Mouse (Mus musculus): ENCODE results near the gene Slc9a5. TPM values are rescaled to one million over a fixed set of nuclear protein-coding genes. Genes with fewer than 3 reads are reported as not detected.

Slc9a5 gene
- 1 to 10 TPM; 1.4 to 2.1 TPM for total RNA-seq (2023)

DNA sequence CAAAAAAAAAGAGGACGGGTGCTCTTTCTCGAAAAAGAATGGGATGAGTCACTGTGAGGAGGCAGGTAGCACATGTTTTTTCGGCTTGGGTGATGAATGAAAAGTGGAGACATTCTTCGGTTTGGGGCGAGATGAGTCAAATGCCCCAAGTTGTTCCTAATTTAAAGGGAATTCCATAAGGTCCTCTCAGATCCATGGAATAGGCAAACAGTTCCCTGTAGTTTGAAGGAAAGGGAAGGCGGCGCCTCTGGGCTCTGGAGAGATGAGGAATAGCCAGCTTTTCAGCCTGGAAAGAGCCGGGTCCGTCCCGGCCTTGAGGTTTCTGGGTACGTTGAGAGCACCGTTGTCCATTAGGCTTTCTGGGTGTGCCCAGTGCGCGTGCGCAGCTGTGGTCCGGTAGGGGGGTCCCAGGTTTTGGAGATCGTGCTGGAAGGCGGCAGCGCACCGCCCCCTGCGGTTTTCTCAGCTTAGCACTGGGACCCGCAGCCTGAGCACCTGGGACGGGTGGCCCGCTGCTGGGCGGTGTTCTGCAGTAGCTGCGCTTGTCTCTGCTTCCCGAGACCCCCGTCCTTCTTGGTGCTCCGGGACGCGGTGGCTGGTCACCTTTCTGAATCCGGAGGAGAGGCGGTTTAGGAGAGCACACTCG is at the start of gene Slc9a5:
Gene Slc9a5 (plus strand): TSS at position 394 of the 646 bp plus-strand sequence.

DNA sequence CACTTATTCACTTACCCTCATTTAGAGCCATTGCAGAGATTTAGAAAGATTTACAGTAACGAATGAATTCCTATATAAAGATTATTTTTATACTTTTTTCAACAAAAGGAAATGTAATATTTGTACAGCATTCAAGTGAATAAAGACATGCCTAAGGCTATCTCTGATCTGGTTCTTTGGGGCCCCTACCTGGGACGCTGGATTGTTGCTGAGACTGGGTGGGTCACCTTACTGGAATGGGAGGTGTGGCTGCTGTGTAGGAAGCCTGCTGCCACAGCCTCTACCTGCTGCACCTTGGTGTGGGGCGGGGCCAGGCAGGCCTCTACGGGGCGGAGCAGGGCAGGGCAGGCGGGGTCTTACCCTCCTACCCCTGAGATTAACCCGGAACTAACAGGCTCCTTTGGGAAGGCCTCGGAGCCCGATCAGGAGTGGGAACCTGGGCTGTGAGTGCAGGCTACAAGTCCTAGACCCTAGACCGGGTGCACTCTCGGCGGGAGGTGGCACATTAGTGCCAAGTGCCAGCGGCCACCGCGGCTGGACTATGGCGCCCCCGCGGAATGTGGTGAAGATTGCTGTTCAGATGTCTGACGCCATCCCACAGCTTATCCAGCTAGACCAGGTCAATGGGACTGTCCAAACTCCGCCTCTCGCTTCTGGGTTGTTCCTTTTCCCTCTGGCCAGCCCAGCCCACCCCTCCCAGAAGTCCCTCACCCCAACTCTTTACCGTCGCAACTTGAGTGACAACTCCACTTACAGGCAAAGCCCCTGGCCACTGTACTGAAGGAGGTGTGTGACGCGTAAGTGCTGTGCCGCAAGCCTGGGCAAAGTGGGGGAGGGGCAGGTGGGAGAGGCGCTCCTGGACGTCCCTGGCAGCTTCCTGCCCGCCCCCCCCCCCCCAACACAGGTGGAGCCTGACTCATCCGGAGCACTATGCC is 43.2 kb upstream of the Slc9a5 start, which contains the start of gene Elmo3:
Gene Elmo3 (plus strand): TSS at position 391 of the 935 bp plus-strand sequence.

DNA sequence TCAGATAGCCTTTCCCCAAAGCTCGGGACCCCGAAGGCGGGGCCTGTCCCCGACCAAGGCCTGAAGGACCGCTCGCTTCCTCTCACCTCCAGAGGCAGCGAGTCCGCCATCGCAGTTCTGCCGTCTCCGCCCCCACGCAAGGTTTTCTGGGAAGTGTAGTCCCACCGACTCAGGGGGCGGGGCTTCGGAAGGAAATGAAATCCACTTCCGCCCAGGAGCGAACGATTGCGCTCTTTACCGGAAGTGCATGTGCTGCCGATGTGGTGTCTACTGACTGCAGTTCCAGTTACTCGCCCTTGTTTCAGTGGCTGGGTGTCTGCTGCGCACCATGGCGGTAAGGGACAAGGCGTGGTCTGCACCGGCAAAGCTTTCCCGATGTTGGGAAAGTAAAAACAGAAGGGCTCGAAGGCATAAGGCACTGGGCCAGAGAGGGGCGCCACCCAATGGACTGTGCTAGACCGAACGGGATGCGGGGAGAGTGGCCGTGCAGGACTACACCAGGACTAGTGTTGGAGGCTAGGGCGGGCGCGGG is 22.4 kb upstream of the Slc9a5 start, which contains the start of the genes Lrrc29 and Tmem208:
Gene Lrrc29 (minus strand): TSS at position 138 of the 532 bp plus-strand sequence.
Gene Tmem208 (plus strand): TSS at position 214 of the 532 bp plus-strand sequence.

DNA sequence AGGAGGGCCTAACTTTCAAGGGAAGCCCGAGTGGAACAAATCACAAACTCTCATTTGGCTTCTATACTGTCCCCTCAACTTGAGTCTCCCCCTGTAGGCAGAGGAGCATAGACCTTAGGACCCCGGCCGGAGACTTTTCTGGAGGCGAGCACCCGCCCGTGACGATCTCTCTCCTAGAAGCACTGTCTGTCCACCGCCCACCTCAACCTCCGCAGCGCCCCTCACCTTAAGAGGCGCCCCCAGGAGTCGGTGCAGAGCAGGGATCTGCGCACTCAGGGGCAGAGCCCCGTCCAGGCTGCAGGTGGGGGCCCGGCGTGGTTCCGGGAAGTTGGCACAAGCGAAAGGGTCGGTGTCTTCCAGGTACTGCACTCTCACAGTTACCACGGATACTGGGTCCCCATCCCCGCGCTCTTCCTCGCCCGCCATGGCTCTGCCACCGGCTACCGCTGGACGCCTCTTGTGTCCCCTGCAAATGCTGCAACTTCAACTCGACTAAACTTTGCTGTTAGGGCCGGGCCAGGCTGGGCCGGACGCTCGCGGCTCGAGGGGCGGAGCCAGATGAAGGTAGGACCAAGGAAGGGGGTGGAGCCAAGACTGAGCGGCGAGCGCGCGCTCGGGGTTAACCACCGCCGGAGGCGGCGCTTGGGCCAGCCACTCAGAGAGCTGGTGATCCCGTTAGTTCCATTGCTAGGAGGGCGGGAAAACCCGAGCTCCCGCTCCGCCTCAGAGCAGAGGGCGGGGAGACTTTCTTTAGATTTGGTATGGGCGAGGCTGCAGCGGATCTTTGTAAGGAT is 1.0 kb upstream of the Slc9a5 start, which contains the start of gene Fhod1:
Gene Fhod1 (minus strand): TSS at position 526 of the 794 bp plus-strand sequence.

DNA sequence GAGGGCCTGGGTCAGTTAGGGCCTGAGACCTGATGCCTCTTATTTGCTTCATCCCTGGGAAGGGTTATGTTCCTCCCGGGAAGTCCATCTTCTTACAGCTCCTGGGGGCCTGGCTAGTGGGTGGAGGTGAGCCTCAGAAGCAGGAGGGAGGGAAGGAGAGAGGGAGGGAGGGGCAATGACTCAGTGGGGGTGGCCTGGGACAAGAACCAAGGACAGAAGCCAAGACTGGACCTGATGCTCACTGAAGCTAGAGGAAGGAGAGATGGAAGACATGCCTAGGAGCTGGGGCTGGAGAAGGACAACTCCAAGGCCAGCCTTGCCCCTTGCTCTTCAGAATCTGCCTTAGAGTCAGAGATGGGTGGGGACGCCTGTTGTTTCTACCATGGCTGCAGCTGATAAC is 24.4 kb downstream of the Slc9a5 start, which contains the start of gene Plekhg4:
Gene Plekhg4 (plus strand): TSS at position 243 of the 400 bp plus-strand sequence.

DNA sequence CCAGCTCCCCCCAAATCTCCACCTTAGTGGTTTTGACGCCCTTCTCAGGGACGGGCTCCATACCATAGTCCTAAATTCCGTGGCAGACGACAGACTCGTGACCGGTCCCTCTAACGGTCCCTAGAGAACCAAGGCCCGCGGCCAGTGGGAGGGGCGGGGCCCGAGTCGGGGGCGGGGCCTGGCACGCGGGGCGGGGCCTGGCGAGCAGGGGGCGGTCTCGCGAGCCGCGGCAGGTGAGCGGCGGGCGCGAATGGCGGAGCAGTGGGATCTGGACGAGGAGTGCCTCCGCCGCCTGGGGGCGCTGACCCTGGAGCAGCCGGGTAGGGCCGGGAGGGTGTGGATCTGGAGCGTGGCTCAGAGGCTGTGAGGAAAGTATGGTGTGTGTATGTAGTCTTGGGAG is 64.7 kb downstream of the Slc9a5 start, which contains the start of the genes Kctd19 and Lrrc36:
Gene Kctd19 (minus strand): TSS at position 112 of the 400 bp plus-strand sequence.
Gene Lrrc36 (plus strand): TSS at position 181 of the 400 bp plus-strand sequence.

Other genes with a start within 250 kb of the Slc9a5 start
- gene Ces4a, start 217.0 kb upstream of the Slc9a5 start, total RNA-seq (2023) = not detected
- gene Cbfb, start 178.2 kb upstream of the Slc9a5 start, total RNA-seq (2023) = 10 to 100 TPM; 79.9 to 88.1 TPM
- 10 to 100 TPM; 44.9 to 46.8 TPM for gene D230025D16Rik, start 123.7 kb upstream of the Slc9a5 start, total RNA-seq (2023)
- under 1 TPM; 0.21 to 0.42 TPM for gene B3gnt9, start 93.7 kb upstream of the Slc9a5 start, total RNA-seq (2023)
- 10 to 100 TPM; 24.2 to 28.7 TPM for gene Tradd, start 84.2 kb upstream of the Slc9a5 start, total RNA-seq (2023)
- gene Fbxl8, start 84.2 kb upstream of the Slc9a5 start, total RNA-seq (2023) = 1 to 10 TPM; 6.5 to 6.8 TPM
- 1 to 10 TPM in 1 of 2 experiments, under 1 TPM in 1; 0.43 to 1.1 TPM for gene Hsf4, start 79.0 kb upstream of the Slc9a5 start, total RNA-seq (2023)
- not detected for gene Nol3, start 72.7 kb upstream of the Slc9a5 start, total RNA-seq (2023)
- gene 4931428F04Rik, start 59.0 kb upstream of the Slc9a5 start, total RNA-seq (2023) = 1 to 10 TPM; 1.5 to 3.4 TPM
- gene Exoc3l, start 52.7 kb upstream of the Slc9a5 start, total RNA-seq (2023) = 1 to 10 TPM in 1 of 2 experiments, not detected in 1; 1.6 TPM
- 10 to 100 TPM; 57.3 to 62.0 TPM for gene E2f4, start 51.2 kb upstream of the Slc9a5 start, total RNA-seq (2023)
- 1 to 10 TPM in 1 of 2 experiments, under 1 TPM in 1; 0.64 to 1.4 TPM for gene Elmo3, start 43.2 kb upstream of the Slc9a5 start, total RNA-seq (2023)
- 1 to 10 TPM; 3.6 to 4.0 TPM for gene Lrrc29, start 22.6 kb upstream of the Slc9a5 start, total RNA-seq (2023)
- gene Tmem208, start 22.5 kb upstream of the Slc9a5 start, total RNA-seq (2023) = 10 to 100 TPM; 37.7 to 41.4 TPM
- 100 to 1,000 TPM in 1 of 2 experiments, 10 to 100 TPM in 1; 97.1 to 105 TPM for gene Fhod1, start 890 bp upstream of the Slc9a5 start, total RNA-seq (2023)
- gene Plekhg4, start 24.4 kb downstream of the Slc9a5 start, total RNA-seq (2023) = under 1 TPM; 0.49 to 0.50 TPM
- gene Kctd19, start 64.7 kb downstream of the Slc9a5 start, total RNA-seq (2023) = 1 to 10 TPM; 1.3 to 1.7 TPM
- gene Lrrc36, start 64.7 kb downstream of the Slc9a5 start, total RNA-seq (2023) = not detected
- 100 to 1,000 TPM; 330 to 336 TPM for gene Tppp3, start 122.7 kb downstream of the Slc9a5 start, total RNA-seq (2023)
- 1 to 10 TPM; 7.5 to 7.6 TPM for gene Zdhhc1, start 148.1 kb downstream of the Slc9a5 start, total RNA-seq (2023)
- not detected for gene Hsd11b2, start 169.9 kb downstream of the Slc9a5 start, total RNA-seq (2023)
- gene Atp6v0d1, start 217.2 kb downstream of the Slc9a5 start, total RNA-seq (2023) = 100 to 1,000 TPM; 135 to 142 TPM